Mouse (Mus musculus) stomach, postnatal 0 days (tissue): Measurements from ENCODE around the gene Cnn3.

ENCODE experiments used
- CTCF ChIP-seq: IDR thresholded peaks from 2 replicates; pipeline ENCODE4 v1.5.1; 2016; ENCODE audit warnings: antibody characterized with exemption, low read depth, mild to moderate bottlenecking, moderate library complexity
- EP300 ChIP-seq: optimal IDR thresholded peaks from 2 replicates; pipeline ENCODE3; 2016; ENCODE audit warnings: antibody characterized with exemption

DNA sequence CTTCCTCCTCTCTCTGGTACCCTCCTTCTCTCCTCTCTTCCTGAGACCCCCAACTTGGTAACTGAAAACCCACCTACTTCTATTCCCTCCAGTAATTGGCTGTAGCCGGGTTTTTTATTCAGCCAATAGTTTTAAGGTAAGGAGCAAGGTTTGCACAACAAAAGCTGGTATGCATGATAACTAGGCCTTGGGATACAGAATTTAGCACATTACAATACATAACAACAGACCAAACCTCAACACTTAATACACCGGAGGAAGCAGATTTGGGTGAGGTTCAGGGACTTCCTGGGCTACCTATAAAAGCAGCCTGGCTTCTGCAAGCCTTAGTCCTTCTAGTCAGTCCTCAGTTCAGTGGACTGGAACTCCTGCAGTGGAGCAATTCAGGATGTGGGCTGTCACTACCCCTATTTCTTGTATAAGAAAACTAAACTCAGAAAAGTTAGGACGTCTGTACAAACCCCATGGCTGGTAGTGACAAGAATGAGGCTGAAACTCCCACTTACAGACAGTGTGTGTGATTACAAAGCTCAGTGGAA, 38.8 kb upstream of the Cnn3 start:
- TF ChIP-seq CTCF, result no peak
- TF ChIP-seq EP300, result no peak
